Mouse (Mus musculus) small intestine, adult 2 months (tissue): ENCODE measurements around the gene Ccna1.

Experiments
- CTCF ChIP-seq: fragments of 200-500 bp; IDR thresholded peaks from 2 replicates; pipeline ENCODE4 v1.5.1; 2012; ENCODE audit warnings: low read depth, mild to moderate bottlenecking, control low read depth, inconsistent platforms, low read length, moderate library complexity, mixed read lengths; ENCODE audit not compliant: insufficient replicate concordance, insufficient read length; ENCODE audit errors: extremely low read depth
- POLR2A ChIP-seq: fragments of 200-500 bp; IDR thresholded peaks from 2 replicates; pipeline ENCODE4 v1.6.1; 2012; ENCODE audit warnings: low read depth, mild to moderate bottlenecking, control low read depth, inconsistent platforms, low read length, moderate library complexity

DNA sequence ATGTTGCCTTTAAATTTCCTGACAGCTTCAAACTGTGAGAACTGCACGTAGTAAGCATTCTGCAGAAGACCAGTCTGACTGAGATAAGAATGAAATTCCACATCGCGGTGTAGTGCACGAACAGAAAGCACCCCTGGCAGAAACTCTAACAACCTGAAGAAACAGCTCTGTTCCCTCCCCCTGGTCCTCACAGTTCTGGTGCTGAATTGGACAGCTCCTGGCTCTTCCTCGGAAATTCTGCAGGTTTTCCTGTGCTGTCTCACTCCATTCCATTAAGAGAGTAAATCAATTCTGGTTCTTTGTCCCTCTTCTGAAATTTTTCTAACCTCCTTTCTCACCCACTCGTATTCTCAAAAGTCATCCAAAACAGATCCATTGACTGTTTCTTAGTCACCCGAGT is 43.6 kb downstream of the Ccna1 start:
- TF ChIP-seq CTCF: no peak
- no peak for TF ChIP-seq POLR2A
